Mouse (Mus musculus): ENCODE results near the gene Auts2. TPM values are rescaled to one million over a fixed set of nuclear protein-coding genes. Genes with fewer than 3 reads are reported as not detected.
A peak's percentile ranks its signal among the peaks of the same experiment; 100 is the strongest.

Gene Auts2
- polyA plus RNA-seq, 1 experiment from 2014 or later, result 73.6 TPM

DNA sequence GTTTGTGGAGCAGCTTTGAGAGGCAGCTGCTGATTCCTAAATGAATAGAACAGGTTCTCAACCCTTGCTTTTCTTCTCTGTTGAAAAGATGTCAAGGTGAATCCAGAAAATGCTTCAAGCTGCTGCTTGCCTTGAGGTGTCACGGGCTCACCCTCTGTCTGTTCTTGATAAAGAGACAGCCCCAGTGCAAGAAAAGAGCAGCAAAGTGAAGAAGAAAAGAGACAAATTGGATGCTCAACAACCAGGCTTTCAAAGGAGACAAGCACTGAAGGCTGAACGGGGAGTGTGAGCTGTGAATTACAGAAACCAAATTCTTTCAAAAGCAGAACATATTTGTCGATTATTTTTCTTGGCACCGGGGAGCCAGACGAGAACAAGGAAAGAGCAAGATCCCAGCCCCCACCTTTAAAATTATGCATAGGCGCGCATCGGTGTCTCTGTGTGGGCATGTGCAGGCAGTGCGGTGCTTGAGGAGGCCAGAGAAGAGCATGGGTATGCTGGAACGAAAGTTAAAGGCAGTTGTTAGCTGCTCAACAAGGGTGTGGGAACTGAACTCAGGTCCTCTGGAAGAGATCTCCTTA lies 730.6 kb downstream of the Auts2 start:
- 63% methylated on average over 10 of the region's 10 CpGs for WGBS
- Histone ChIP-seq H3K27ac (no peak overlapping the region), H3K4me2 (replicated peaks) (no peak overlapping the region), H3K9ac (no peak overlapping the region), H3K4me3 (no peak overlapping the region), H3K27me3 (no peaks in the 10 kb centered on the region), H3K36me3 (no peaks in the 10 kb centered on the region), H3K9me3 (no peaks in the 10 kb centered on the region), H3K4me1 (peaks cover 19% of the 10 kb centered on the region; the same call in 1 of the 2 replicates)
- no peak for ATAC-seq (ENCODE audit: insufficient number of reproducible peaks, insufficient read depth, low FRiP score, low TSS enrichment)

DNA sequence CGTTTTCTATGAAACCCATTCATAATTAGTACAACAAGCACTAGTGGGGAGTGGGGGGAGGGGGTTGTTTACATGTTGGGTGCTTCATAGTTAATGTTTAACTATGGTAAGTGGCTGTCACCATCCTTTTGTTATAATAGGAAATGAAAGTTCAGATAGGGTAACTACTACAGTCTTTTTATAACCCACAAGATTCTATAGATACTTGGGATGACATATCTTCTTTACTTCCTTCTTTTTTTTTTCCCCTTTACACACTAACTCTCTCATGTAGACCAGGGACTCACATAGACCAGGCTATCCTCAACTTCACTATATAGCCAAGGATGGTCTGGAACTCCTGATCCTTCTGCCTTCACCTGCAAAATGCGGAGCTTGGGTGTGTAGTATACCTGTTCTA lies 736.8 kb downstream of the Auts2 start:
- Histone ChIP-seq H3K27me3 (no peaks in the 10 kb centered on the region), H3K9ac (no peak overlapping the region), H3K9me3 (no peaks in the 10 kb centered on the region), H3K4me2 (replicated peaks) (no peak overlapping the region), H3K4me3 (no peak overlapping the region), H3K36me3 (no peaks in the 10 kb centered on the region), H3K4me1 (peaks cover 28% of the 10 kb centered on the region), H3K27ac (no peak overlapping the region)
- ATAC-seq (ENCODE audit: insufficient number of reproducible peaks, insufficient read depth, low FRiP score, low TSS enrichment), result no peak
- 89% methylated on average over 2 of the region's 2 CpGs for WGBS

DNA sequence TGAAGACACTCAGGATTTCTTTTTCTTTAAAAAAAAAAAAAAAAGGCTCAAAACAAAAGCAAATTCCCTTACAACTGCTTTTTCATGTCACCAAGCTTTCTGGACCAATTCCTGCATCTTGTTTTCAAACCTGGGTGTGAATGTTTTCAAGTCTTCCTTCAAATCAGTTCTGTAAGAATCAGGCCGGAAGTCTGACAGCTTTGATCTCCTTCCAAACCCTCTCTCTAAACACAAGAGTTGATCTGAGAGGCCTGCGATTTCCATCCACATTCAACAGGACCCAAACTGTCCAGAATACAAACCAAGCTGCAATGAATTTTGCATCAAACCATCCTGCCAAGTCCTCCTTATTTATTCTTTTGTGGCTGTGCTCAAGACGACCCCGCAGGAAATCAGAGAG lies 737.9 kb downstream of the Auts2 start:
- no peak overlapping the region for H3K4me3 ChIP-seq
- H3K4me1 ChIP-seq, result peaks cover 28% of the 10 kb centered on the region
- H3K27ac ChIP-seq, result no peak overlapping the region
- H3K9me3 ChIP-seq, result no peaks in the 10 kb centered on the region
- H3K27me3 ChIP-seq, result no peaks in the 10 kb centered on the region
- H3K36me3 ChIP-seq, result no peaks in the 10 kb centered on the region
- H3K4me2 ChIP-seq (replicated peaks), result no peak overlapping the region
- 86% methylated on average over 4 of the region's 4 CpGs for whole genome bisulfite sequencing
- ATAC-seq (ENCODE audit: insufficient number of reproducible peaks, insufficient read depth, low FRiP score, low TSS enrichment), result no peak
- H3K9ac ChIP-seq, result no peak overlapping the region

DNA sequence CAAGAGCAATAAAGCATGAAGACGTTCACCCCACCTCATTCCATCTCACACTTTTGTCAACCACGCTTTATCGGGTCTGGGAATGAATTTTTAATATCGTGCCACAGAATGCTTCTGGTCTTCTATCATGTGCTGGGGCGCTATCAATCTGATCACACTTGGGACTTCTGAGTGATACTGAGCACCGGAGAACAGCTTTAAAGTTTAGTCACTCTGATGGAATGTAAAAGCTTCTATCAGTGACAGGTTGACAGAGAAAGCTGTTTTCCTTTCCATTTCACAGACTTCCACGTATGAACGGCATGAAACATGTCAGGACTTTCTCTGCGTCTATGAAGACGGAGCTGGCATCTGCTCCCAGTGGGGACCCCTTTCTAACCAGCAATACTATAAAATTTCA lies 739.5 kb downstream of the Auts2 start:
- ATAC-seq (ENCODE audit: insufficient number of reproducible peaks, insufficient read depth, low FRiP score, low TSS enrichment), result no peak
- H3K4me1 ChIP-seq, result peaks cover 28% of the 10 kb centered on the region
- 70% methylated on average over 10 of the region's 10 CpGs for WGBS

GRCm38 (mm10) chr5:131802340-131803036 lies 740.7 kb downstream of the Auts2 start:
- ATAC-seq (ENCODE audit: insufficient number of reproducible peaks, insufficient read depth, low FRiP score, low TSS enrichment), result no peak

More for the DNA sequence above, 739.5 kb downstream of the Auts2 start:
- Histone ChIP-seq H3K4me3 (no peak overlapping the region), H3K36me3 (no peaks in the 10 kb centered on the region), H3K9me3 (no peaks in the 10 kb centered on the region), H3K27me3 (0 out of 2 replicates have a peak, but pooled peaks cover 2% of the 10 kb centered on the region), H3K9ac (no peak overlapping the region), H3K4me2 (replicated peaks) (no peak overlapping the region), H3K27ac (no peak overlapping the region)

GRCm38 (mm10) chr5:131801924-131802323 lies 741.2 kb downstream of the Auts2 start:
- 53% methylated on average over 6 of the region's 6 CpGs for WGBS
- H3K27ac ChIP-seq, result no peak overlapping the region

More at GRCm38 (mm10) chr5:131802340-131803036, 740.7 kb downstream of the Auts2 start:
- Histone ChIP-seq H3K4me2 (replicated peaks) (no peak overlapping the region), H3K9ac (no peak overlapping the region), H3K27ac (no peak overlapping the region), H3K9me3 (no peaks in the 10 kb centered on the region), H3K27me3 (0 out of 2 replicates have a peak, but pooled peaks cover 2% of the 10 kb centered on the region), H3K36me3 (no peaks in the 10 kb centered on the region), H3K4me1 (peaks cover 32% of the 10 kb centered on the region), H3K4me3 (no peak overlapping the region)
- 23% methylated on average over 6 of the region's 6 CpGs for WGBS

DNA sequence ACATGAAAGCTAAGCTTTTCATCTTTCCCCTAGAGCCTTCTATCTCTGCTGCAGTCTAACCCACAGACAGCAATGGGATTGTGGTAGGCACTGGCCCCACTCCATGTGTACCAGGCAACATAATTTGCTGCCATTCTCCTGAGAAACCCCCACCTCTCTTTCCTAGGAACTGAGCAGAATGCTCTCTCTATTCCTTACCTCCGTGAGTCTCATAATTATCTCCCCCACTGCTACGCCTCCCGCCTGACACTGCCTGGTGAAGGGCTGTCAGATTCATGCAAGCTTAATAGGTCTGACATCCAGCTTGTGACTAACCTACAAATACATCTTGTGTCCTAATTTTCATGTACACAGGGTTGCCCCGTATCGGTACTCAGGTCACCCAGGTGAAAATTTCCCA lies 744.8 kb downstream of the Auts2 start:
- H3K36me3 ChIP-seq, result no peaks in the 10 kb centered on the region
- 62% methylated on average over 5 of the region's 5 CpGs for WGBS

More at GRCm38 (mm10) chr5:131801924-131802323, 741.2 kb downstream of the Auts2 start:
- no peaks in the 10 kb centered on the region for H3K9me3 ChIP-seq
- H3K4me2 ChIP-seq (replicated peaks), result no peak overlapping the region
- no peak overlapping the region for H3K9ac ChIP-seq
- ATAC-seq (ENCODE audit: insufficient number of reproducible peaks, insufficient read depth, low FRiP score, low TSS enrichment), result no peak
- H3K4me3 ChIP-seq, result no peak overlapping the region
- 0 out of 2 replicates have a peak, but pooled peaks cover 2% of the 10 kb centered on the region for H3K27me3 ChIP-seq
- no peaks in the 10 kb centered on the region for H3K36me3 ChIP-seq
- H3K4me1 ChIP-seq, result peaks cover 32% of the 10 kb centered on the region

DNA sequence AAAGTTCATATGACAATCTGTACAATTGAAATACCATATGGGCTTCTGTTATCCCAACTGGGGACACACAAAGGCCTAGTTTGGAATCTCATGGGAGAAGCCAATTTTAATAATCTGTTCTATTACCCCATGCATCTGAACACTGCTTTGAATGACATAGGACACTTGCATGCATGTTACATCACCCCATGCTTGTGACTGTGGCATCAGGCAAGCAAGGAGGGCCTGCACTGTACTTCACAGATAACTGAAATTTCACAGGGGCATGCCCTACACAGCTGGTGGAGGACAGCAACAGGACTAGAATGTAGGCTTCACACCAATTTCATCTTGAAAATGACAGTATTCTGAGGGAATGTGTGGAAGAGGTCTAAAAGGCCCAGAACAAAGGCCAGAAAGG lies 746.1 kb downstream of the Auts2 start:
- H3K4me1 ChIP-seq, result peaks cover 15% of the 10 kb centered on the region
- H3K27ac ChIP-seq, result no peak overlapping the region
- no peak overlapping the region for H3K4me2 ChIP-seq (replicated peaks)
- no peak for ATAC-seq (ENCODE audit: insufficient number of reproducible peaks, insufficient read depth, low FRiP score, low TSS enrichment)
- no peaks in the 10 kb centered on the region for H3K36me3 ChIP-seq
- no peak overlapping the region for H3K9ac ChIP-seq
- no peaks in the 10 kb centered on the region for H3K9me3 ChIP-seq
- no peak overlapping the region for H3K4me3 ChIP-seq
- 0 out of 2 replicates have a peak, but pooled peaks cover 2% of the 10 kb centered on the region for H3K27me3 ChIP-seq

More for the DNA sequence above, 744.8 kb downstream of the Auts2 start:
- Histone ChIP-seq H3K27ac (no peak overlapping the region), H3K9me3 (no peaks in the 10 kb centered on the region), H3K4me2 (replicated peaks) (no peak overlapping the region), H3K27me3 (0 out of 2 replicates have a peak, but pooled peaks cover 2% of the 10 kb centered on the region), H3K9ac (no peak overlapping the region), H3K4me3 (no peak overlapping the region), H3K4me1 (peaks cover 28% of the 10 kb centered on the region)
- ATAC-seq (ENCODE audit: insufficient number of reproducible peaks, insufficient read depth, low FRiP score, low TSS enrichment), result no peak

DNA sequence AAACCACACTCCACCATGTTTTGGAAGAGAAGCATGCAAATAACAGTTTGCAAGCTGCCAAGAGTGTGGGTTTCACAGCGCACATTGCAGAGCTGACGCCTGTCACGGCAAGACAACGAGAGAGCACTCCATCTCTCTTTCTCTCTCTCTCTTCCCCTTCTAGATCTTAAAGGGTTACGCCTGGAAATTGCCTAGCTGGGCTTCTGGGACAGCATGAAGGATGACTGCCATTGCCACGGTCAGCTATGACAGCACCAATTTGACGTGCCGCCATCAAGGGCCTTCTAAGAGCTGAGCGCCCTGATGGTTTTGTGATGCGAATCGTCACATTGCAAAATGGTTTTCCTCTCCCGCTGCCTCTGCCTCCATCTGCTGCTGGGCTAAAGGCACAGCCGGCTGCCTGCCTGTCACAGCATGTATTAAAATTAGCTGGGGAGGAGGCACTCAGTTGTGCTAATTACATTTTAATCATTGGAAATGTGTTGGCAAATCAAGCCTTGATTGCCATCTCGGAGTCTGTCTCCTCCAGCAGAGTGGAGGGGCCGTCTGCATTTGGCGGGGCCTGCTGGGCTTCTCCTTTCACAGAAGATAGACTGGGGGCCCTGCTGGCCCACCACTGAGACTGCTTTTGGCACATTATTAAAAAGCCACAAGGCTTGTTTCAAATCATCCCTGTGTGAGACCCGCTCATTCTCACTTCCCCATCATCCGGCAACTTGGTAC lies 748.6 kb downstream of the Auts2 start:
- Histone ChIP-seq H3K9ac (no peak overlapping the region), H3K27me3 (0 out of 2 replicates have a peak, but pooled peaks cover 2% of the 10 kb centered on the region), H3K4me3 (no peak overlapping the region), H3K4me2 (replicated peaks) (no peak overlapping the region), H3K27ac (no peak overlapping the region), H3K36me3 (no peaks in the 10 kb centered on the region), H3K4me1 (peaks cover 10% of the 10 kb centered on the region; the same call in 1 of the 2 replicates), H3K9me3 (no peaks in the 10 kb centered on the region)
- 53% methylated on average over 18 of the region's 18 CpGs for WGBS
- no peak for ATAC-seq (ENCODE audit: insufficient number of reproducible peaks, insufficient read depth, low FRiP score, low TSS enrichment)

DNA sequence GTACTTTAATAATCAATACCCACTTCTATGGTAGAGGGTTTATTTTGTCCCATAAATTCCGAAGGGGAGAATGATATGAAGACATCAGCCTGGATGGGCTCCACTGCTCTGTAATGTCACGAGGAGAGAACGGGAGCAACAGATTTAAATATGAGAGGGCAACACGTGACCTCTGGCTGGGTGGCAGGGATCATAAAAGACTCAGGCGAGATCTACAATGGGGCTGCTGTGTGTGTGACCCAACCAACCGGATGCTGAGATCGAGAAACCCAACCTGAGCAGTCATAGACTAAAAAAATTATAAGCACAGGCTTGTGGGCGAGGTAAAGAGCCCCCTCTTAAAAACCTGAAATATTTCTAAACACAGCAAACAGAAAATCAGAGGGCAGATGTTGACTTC lies 753.5 kb downstream of the Auts2 start:
- peaks cover 20% of the 10 kb centered on the region for H3K4me1 ChIP-seq
- no peak overlapping the region for H3K9ac ChIP-seq
- no peaks in the 10 kb centered on the region for H3K27me3 ChIP-seq
- no peak overlapping the region for H3K4me3 ChIP-seq
- no peak overlapping the region for H3K27ac ChIP-seq
- no peaks in the 10 kb centered on the region for H3K36me3 ChIP-seq
- no peak overlapping the region for H3K4me2 ChIP-seq (replicated peaks)
- 55% methylated on average over 8 of the region's 8 CpGs for WGBS
- no peaks in the 10 kb centered on the region for H3K9me3 ChIP-seq
- no peak for ATAC-seq (ENCODE audit: insufficient number of reproducible peaks, insufficient read depth, low FRiP score, low TSS enrichment)

DNA sequence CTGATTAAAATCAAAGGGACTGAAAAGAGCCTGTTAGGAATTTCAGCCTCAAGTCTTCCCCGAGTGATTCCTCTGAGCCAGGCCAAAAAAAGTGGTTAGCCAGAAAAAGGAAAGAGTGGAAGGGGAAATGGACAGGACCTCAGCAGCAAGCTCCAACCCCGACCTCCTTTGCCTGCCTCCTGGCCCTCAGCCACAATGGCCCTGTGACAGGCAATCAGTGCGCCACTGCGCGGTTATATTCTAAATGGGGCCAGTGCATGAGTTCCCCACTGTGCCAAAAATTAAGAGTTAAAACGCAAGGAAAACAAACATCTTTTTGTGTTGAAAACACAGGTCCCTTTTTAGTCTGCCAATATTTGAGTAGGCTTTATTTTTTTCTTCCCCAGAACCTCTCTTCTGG lies 755.1 kb downstream of the Auts2 start:
- H3K27me3 ChIP-seq, result no peaks in the 10 kb centered on the region
- WGBS, result 23% methylated on average over 6 of the region's 6 CpGs

More for the DNA sequence above, 755.1 kb downstream of the Auts2 start:
- Histone ChIP-seq H3K36me3 (no peaks in the 10 kb centered on the region), H3K27ac (peak overlapping the region; percentile 24; the same call in 1 of the 2 replicates), H3K4me1 (peaks cover 22% of the 10 kb centered on the region), H3K4me3 (no peak overlapping the region), H3K4me2 (replicated peaks) (no peak overlapping the region), H3K9me3 (no peaks in the 10 kb centered on the region), H3K9ac (no peak overlapping the region)
- no peak for ATAC-seq (ENCODE audit: insufficient number of reproducible peaks, insufficient read depth, low FRiP score, low TSS enrichment)
